Mouse (Mus musculus) adrenal gland, adult 18-20 months (tissue): ENCODE data around the gene Hmox1. TPM values are rescaled to one million over a fixed set of nuclear protein-coding genes. Genes with fewer than 3 reads are reported as not detected.

Experiments
- DNase-seq, 2 experiments: peaks; one replicate each; pipeline ENCODE4 v3.0.0; 2021 to 2022; ENCODE audit warnings: low spot score in 2 of 2
- long read RNA-seq, 2 experiments: library from polyadenylated mRNA; stranded (forward); transcript quantifications; one replicate each; pipeline ENCODE4 v2.0.0; 2021
- total RNA-seq, 2 experiments: library from RNA; stranded (reverse); gene quantifications; 1 replicate in 1 of 2; 2 replicates in 1 of 2; pipeline ENCODE4 v1.2.3; 2021

The Hmox1 gene
- 100 to 1,000 TPM in 1 of 2 experiments, 10 to 100 TPM in 1; 66.8 to 386 TPM for total RNA-seq
- long read RNA-seq, experiment 1, transcript Hmox1-201 (5 exons, 1,569 nt), result major isoform, 84 of 92 reads
- long read RNA-seq, experiment 1, partial matches to known transcripts, result 7 of 92 reads
- long read RNA-seq, experiment 1, other reads (novel, unspliced or antisense), result 1 of 92 reads
- long read RNA-seq, experiment 2, transcript Hmox1-201 (5 exons, 1,569 nt), result major isoform, 22 of 32 reads
- long read RNA-seq, experiment 2, partial matches to known transcripts, result 10 of 32 reads
- long read RNA-seq, experiment 2, other reads (novel, unspliced or antisense), result 0 of 32 reads

DNA sequence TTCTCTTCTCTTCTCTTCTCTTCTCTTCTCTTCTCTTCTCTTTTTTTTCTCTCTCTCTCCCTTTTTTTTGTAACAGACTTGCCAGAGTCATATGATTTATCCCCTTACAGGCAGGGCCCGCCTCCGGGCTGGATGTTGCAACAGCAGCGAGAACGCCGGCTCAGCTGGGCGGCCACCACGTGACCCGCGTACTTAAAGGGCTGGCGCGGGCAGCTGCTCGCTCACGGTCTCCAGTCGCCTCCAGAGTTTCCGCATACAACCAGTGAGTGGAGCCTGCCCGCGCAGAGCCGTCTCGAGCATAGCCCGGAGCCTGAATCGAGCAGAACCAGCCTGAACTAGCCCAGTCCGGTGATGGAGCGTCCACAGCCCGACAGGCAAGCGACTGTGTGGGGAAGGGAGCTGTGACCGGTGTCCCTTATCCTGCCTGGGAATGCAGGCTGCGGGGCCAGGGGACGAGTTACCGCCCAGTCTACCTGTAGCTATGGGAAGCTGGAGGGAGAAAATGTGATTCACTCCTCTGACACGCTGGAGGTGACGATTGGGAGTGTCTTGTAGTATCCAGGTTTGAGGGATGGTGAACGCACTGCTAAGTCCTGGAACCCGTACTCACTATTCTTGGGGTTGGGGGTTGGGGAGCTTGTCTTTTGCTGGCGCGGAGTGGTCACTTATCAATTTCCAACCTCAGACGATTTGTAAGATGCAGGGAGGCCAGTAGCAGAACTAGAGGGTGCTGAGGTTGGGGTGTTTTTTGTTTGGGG lies at the start of gene Hmox1:
Gene Hmox1 (plus strand): TSS at position 223 of the 758 bp plus-strand sequence.
- peak; percentile 96 to 97 for DNase-seq

GRCm38 (mm10) chr8:75046303-75046702 lies 47.1 kb upstream of the Hmox1 start:
- DNase-seq, result no peak

GRCm38 (mm10) chr8:75047784-75048183 lies 45.6 kb upstream of the Hmox1 start:
- no peak for DNase-seq

DNA sequence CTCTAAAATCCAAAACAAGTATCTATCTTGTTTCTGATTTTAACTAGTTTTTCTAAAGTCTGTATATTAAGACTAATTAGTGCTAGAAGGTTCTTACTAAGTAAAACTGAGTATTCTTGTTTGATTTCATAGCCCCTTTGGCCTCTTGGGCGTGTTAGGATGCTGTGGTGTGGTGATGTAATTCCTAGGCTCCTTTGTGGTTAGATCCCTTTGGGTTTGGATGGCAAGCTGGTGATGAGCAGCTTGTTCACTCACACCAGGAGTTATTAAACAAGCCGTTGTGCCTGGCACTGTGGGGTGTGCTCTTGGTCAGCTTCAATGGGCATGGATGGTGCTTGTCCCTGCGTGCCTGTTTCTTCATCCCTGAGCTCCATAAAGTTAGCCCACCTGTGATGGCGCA lies 40.1 kb upstream of the Hmox1 start:
- no peak for DNase-seq

- no peak for DNase-seq
Measured at GRCm38 (mm10) chr8:75055673-75056072, 37.7 kb upstream of the Hmox1 start.

DNA sequence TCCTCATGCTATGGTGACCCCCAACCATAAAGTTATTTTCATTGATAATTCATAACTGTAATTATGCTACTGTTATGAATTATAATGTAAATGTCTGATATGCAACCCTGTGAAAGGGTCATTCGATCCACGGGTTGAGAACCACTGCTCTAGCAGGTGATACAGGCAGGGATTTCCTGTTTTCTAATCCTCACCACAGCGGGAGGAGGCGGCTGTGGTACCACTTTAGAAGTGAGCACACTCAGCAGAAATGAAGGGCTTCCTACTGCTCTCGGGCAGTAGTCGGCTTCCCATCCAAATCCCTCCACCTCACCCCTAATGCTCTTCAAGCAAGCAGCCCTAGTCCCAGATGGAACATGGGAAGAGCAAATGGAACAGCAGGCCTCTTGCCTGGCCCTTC lies 33.4 kb upstream of the Hmox1 start:
- no peak for DNase-seq

- DNase-seq, result no peak
Measured at GRCm38 (mm10) chr8:75060815-75061214, 32.6 kb upstream of the Hmox1 start.

DNA sequence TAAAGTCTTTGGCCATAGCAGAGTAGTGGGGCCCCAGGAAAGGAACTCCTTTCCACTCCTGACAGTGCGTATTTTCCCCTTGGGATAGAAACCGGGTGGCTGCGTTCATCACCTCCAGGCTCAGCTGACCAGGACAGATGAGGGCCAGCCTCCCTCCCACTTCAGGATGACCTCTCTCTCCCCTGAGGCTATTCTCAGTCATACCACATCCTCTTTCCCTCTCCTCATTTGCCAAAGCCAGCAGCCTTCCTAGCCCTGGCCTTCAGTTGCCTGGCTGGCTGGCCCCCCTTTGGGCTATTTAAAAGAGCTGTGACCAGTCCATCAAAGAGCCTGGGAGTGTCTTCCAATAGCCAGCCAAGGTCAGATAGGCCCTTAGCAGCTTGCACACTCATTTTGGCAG lies 30.1 kb upstream of the Hmox1 start:
- DNase-seq, result no peak

DNA sequence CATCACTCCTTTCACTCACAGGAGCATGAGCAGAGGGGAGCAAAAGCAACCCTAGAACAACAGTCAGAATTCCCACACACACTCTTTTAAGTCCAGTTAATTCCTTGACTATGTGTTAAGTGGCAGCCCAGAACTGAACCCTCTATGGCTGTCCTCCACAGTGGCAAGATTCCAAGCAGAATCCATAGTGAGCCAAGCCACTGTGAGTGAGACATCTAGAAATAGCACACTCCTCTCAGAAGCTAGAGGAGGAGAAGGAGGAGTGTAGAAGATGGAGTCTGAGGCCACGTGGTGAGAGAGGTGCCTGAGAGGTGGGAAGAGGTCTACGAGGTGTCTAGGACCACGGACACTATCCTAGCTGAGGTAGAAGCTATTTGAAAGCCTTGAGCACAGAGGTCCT lies 28.6 kb upstream of the Hmox1 start:
- no peak for DNase-seq

GRCm38 (mm10) chr8:75067287-75067686 lies 26.1 kb upstream of the Hmox1 start:
- DNase-seq, result no peak

DNA sequence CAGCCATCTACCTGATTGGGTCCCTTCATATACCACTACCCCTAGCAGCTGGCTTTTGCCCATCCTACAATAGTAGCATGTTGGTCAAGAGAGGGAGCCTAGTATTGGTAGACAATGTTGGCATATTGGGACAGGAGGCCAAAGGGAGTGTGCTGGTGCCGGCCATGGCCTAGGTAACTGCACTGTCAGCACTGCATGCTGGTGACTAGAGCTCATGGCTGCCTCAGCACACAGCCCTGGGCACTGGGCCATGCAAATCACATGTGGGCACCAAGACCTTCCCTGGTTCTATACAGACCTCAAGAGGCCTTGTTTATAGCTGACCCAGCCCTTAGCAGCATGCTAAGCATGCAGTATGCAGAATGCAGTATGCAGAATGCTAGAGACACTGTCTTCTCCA lies 23.1 kb upstream of the Hmox1 start:
- DNase-seq, result no peak

GRCm38 (mm10) chr8:75071627-75072346 lies 21.6 kb upstream of the Hmox1 start:
- peak; percentile 78 for DNase-seq

GRCm38 (mm10) chr8:75074876-75075275 lies 18.5 kb upstream of the Hmox1 start:
- no peak for DNase-seq

- no peak for DNase-seq
Measured at GRCm38 (mm10) chr8:75078215-75078614, 15.2 kb upstream of the Hmox1 start.

DNA sequence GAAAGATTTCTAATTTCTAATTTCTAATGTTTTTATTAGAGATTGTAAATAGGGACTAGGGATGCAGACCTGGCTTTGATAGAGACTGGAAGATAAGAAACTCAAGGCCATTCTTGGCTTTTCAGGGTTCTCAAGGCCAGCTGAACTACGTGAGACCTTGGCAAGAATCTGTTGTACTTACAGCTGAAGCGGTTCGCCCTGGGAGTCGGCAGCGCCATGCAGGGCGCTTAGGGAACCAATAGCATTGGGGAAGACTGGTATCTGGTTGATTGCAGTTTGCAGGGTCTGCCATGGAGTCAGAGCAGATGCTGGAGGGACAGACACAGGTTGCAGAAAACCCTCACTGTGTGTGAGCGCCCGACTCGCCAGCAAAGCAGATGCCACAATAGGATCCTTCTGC lies 14.6 kb upstream of the Hmox1 start:
- no peak for DNase-seq

DNA sequence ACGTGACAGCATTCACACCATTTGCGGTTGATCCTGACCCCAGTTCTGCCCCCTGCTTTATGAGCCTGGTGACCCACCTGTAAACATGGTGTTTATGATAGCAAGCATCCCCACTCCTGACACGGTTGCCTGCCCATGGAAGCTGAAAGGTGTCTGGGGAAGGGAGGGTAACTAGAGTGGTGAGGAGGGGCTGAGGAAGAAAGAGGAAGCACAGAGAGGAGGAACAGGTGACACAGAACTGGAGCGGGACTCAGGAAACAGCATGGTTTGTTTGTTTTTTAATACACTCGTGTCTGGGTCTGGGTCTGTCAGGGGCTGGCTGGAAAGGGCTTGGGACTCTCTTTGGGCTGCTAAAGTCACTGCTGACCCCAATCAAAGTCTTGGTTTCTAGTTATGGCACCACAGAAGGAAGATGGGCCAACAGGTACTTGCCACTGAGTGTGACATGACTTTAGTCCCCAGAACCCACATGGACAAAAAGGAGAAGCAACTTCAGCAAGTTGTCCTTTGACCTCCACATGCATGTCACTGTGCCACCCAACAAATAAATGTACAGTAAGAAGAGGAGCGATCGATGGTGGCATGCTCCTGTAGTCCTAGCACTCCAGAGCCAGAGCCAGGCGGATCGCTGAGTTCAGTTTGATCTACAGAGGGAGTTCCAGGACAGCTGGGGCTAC lies 11.9 kb upstream of the Hmox1 start:
- DNase-seq, result no peak

GRCm38 (mm10) chr8:75082181-75082805 lies 11.1 kb upstream of the Hmox1 start:
- no peak for DNase-seq

DNA sequence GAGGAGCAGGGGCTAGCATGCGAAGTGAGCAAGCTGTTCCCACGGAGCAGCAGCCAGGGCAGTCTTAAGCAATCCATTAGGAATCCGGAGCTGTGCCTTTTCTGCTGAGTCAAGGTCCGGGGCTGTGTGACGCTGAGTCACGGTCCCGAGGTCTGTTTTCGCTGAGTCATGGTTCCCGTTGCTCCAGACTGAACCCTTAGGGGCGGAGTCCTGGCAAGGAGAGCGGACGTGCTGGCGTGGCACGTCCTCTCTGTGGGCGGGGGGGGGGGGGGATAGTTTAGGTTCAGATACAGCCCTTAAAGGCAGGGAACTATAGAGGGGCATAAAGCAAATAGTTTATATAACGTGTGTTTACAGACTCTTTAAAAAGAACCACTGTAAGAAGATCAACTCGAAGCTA lies 9.6 kb upstream of the Hmox1 start:
- peak; percentile 83 to 86 for DNase-seq

GRCm38 (mm10) chr8:75084382-75085064 lies 8.9 kb upstream of the Hmox1 start:
- no peak for DNase-seq

- DNase-seq, result no peak
Measured at GRCm38 (mm10) chr8:75086002-75086401, 7.4 kb upstream of the Hmox1 start.
